Comparison of ENCODE assay signal across 15 mouse cellular contexts in the genomic region with DNA sequence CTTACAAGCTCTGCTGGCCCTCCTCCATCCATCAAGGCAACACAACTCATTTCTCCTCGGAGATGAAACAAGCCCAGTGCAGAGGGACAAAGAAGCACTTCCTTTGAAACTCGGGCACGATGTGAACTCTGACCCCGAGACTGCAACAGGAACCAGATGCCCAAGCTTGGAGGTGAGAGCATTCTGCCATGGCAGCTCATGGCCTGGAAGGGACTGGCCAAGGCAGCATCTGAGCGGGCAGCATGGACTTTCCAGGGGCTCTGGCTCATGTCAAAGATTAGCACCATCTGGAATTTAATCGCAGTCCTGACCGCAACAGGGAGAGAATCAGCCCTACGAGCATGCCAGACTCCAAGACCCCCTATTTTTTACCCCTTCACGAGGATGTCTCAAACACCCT.
DNase-seq lines count a peak whose midpoint lies in the region; ATAC-seq lines count a peak whose summit lies in the region.
"Had no signal": no experiment of that assay in that cellular context is flagged by ENCODE, and none has a peak within 500 bp of the region (broad histone marks: within the 10 kb centered on the region; RNA-seq: fewer than 3 reads in every experiment).

No protein-coding gene starts in this region.

- H3K9me3 ChIP-seq in forebrain, embryonic 12.5 days, result no peaks in the 10 kb centered on the region
- H3K9me3 ChIP-seq in forebrain, embryonic 14.5 days (replicated peaks; ENCODE audit: control insufficient read depth, low read length), result no peaks in the 10 kb centered on the region
- no peaks in the 10 kb centered on the region for H3K9me3 ChIP-seq in midbrain, embryonic 10.5 days (replicated peaks)
- no peaks in the 10 kb centered on the region for H3K9me3 ChIP-seq in midbrain, embryonic 16.5 days (replicated peaks; ENCODE audit: control insufficient read depth, low read length, poor library complexity, severe bottlenecking)

- DNase-seq in forebrain, embryonic 14.5 days (ENCODE audit: low spot score), result no peak
- DNase-seq in midbrain, embryonic 10.5 days (ENCODE audit: low spot score), result no peak
- DNase-seq in hindlimb bud, embryonic 11.5 days (ENCODE audit: extremely low spot score, low read depth, low spot score), result peak; percentile 83
- peak; percentile 49 for DNase-seq in yolk sac, embryonic 10.5 days (ENCODE audit: low spot score)
- no peak for DNase-seq in urinary bladder, postnatal 14 days (ENCODE audit: low spot score)
- DNase-seq in left cerebral cortex, adult 9 months (ENCODE audit: low spot score in 2 of 2), result no peak
- DNase-seq: B cell, adult 2 months; cerebellum, adult 18-20 months; heart, postnatal 4 days; kidney, adult 9 months; thymus, adult 18-20 months had no signal

- no peak overlapping the region for H3K4me3 ChIP-seq in forebrain, embryonic 12.5 days (replicated peaks)
- no peak overlapping the region for H3K4me3 ChIP-seq in forebrain, embryonic 14.5 days (ENCODE audit: low read depth, low read length)
- H3K4me3 ChIP-seq in midbrain, embryonic 10.5 days, result no peak overlapping the region
- no peak overlapping the region for H3K4me3 ChIP-seq in midbrain, embryonic 16.5 days (ENCODE audit: low read depth, low read length)

- H3K27ac ChIP-seq in forebrain, embryonic 12.5 days, result 0 out of 2 replicates have a peak overlapping the region, but pooled peaks have one; percentile 59
- no peak overlapping the region for H3K27ac ChIP-seq in forebrain, embryonic 14.5 days (ENCODE audit: low read depth, low read length)
- H3K27ac ChIP-seq in midbrain, embryonic 10.5 days (replicated peaks), result 0 out of 2 replicates have a peak overlapping the region, but pooled peaks have one; percentile 19
- no peak overlapping the region for H3K27ac ChIP-seq in midbrain, embryonic 16.5 days (ENCODE audit: low read length)

- H3K9ac ChIP-seq in forebrain, embryonic 12.5 days, result no peak overlapping the region
- no peak overlapping the region for H3K9ac ChIP-seq in forebrain, embryonic 14.5 days (ENCODE audit: low read length)
- no peak overlapping the region for H3K9ac ChIP-seq in midbrain, embryonic 16.5 days (ENCODE audit: low read depth, low read length)

- no peaks in the 10 kb centered on the region for H3K36me3 ChIP-seq in forebrain, embryonic 12.5 days (replicated peaks)
- H3K36me3 ChIP-seq in forebrain, embryonic 14.5 days (ENCODE audit: control insufficient read depth, insufficient read depth, low read length), result no peaks in the 10 kb centered on the region
- peaks cover 2% of the 10 kb centered on the region; the same call in 1 of the 2 replicates for H3K36me3 ChIP-seq in midbrain, embryonic 10.5 days
- no peaks in the 10 kb centered on the region for H3K36me3 ChIP-seq in midbrain, embryonic 16.5 days (ENCODE audit: control insufficient read depth, insufficient read depth, low read length)
- H3K36me3 ChIP-seq: G1E had no signal

- peaks cover 26% of the 10 kb centered on the region for H3K27me3 ChIP-seq in forebrain, embryonic 12.5 days
- no peaks in the 10 kb centered on the region for H3K27me3 ChIP-seq in forebrain, embryonic 14.5 days (replicated peaks; ENCODE audit: control insufficient read depth, insufficient read depth, low read length)
- H3K27me3 ChIP-seq in midbrain, embryonic 10.5 days (ENCODE audit: low read depth, poor library complexity, severe bottlenecking), result peaks cover 76% of the 10 kb centered on the region
- H3K27me3 ChIP-seq in midbrain, embryonic 16.5 days (ENCODE audit: control insufficient read depth, insufficient read depth, low read depth, low read length), result no peaks in the 10 kb centered on the region

- ATAC-seq in forebrain, embryonic 12.5 days (ENCODE audit: low FRiP score), result no peak
- no peak for ATAC-seq in forebrain, embryonic 14.5 days
- no peak for ATAC-seq in midbrain, embryonic 16.5 days

- H3K4me1 ChIP-seq in forebrain, embryonic 12.5 days, result peaks cover 41% of the 10 kb centered on the region
- H3K4me1 ChIP-seq in forebrain, embryonic 14.5 days (ENCODE audit: control insufficient read depth, insufficient read depth, low read length), result peaks cover 22% of the 10 kb centered on the region
- H3K4me1 ChIP-seq in midbrain, embryonic 10.5 days, result peaks cover 49% of the 10 kb centered on the region
- no peaks in the 10 kb centered on the region; the same call in 1 of the 2 replicates for H3K4me1 ChIP-seq in midbrain, embryonic 16.5 days (ENCODE audit: control insufficient read depth, insufficient read depth, low read length)

- WGBS in forebrain, embryonic 12.5 days, result 48% methylated on average over 9 of the region's 9 CpGs
- WGBS in forebrain, embryonic 14.5 days, result 48% methylated on average over 9 of the region's 9 CpGs
- WGBS in midbrain, embryonic 10.5 days, result 68% methylated on average over 9 of the region's 9 CpGs
- 55% methylated on average over 9 of the region's 9 CpGs for WGBS in midbrain, embryonic 16.5 days

- H3K4me2 ChIP-seq in forebrain, embryonic 12.5 days, result no peak overlapping the region
- no peak overlapping the region for H3K4me2 ChIP-seq in forebrain, embryonic 14.5 days (ENCODE audit: low read length)
- H3K4me2 ChIP-seq in midbrain, embryonic 16.5 days (ENCODE audit: low read length), result no peak overlapping the region
- H3K4me2 ChIP-seq: liver, embryonic 11.5 days had no signal

Comparison
In these comparisons a context has a peak if more than half of its experiments do, and no peak if none do; other contexts are left out.
1. H3K27ac ChIP-seq: peak in forebrain, embryonic 12.5 days (single experiment) and midbrain, embryonic 10.5 days (single experiment); none in forebrain, embryonic 14.5 days (single experiment) and midbrain, embryonic 16.5 days (single experiment).
2. DNase-seq: peak in hindlimb bud, embryonic 11.5 days (single experiment) and yolk sac, embryonic 10.5 days (single experiment); none in forebrain, embryonic 14.5 days (single experiment), midbrain, embryonic 10.5 days (single experiment), urinary bladder, postnatal 14 days (single experiment) and left cerebral cortex, adult 9 months (0 of 2).